Mouse (Mus musculus) E14TG2a.4 (cell line): ENCODE measurements around the gene Rabepk.

Experiments used
- CTCF ChIP-seq: conservative IDR thresholded peaks from 2 replicates; pipeline ENCODE4 v1.5.1; 2014; ENCODE audit warnings: low read length
- NANOG ChIP-seq: IDR thresholded peaks from 2 replicates; pipeline ENCODE4 v1.6.1; 2014; ENCODE audit warnings: borderline replicate concordance, low read length, mixed read lengths

- TF ChIP-seq CTCF (peak; percentile 90), NANOG (no peak)
These were observed 15.6 kb downstream of the Rabepk start for GRCm38 (mm10) chr2:34784085-34784484.
